Mouse (Mus musculus) kidney, embryonic 16.5 days (tissue): Measurements from ENCODE around the gene Cutal. TPM values are rescaled to one million over a fixed set of nuclear protein-coding genes. Genes with fewer than 3 reads are reported as not detected.

ENCODE experiments used
- ATAC-seq: fragments of 200-750 bp; cut with Nextera tagmentation; 2 replicates; pipeline ENCODE4 v1.8.0; 2017; ENCODE audit warnings: moderate TSS enrichment; ENCODE audit not compliant: low FRiP score, low TSS enrichment
- H3K27ac ChIP-seq: fragments of 300-500 bp; sonication (generic); 2 replicates; pipeline ENCODE4 v1.5.1; 2014; ENCODE audit warnings: low read length
- H3K27me3 ChIP-seq: fragments of 300-500 bp; sonication (generic); 2 replicates; pipeline ENCODE4 v1.6.1; 2014; ENCODE audit warnings: low read length, control low read depth, mixed read lengths; ENCODE audit not compliant: insufficient read depth
- H3K36me3 ChIP-seq: fragments of 300-500 bp; sonication (generic); 2 replicates; pipeline ENCODE4 v1.6.1; 2014; ENCODE audit warnings: low read length, control low read depth, mixed read lengths; ENCODE audit not compliant: insufficient read depth
- H3K4me1 ChIP-seq: fragments of 300-500 bp; sonication (generic); 2 replicates; pipeline ENCODE4 v1.6.1; 2014; ENCODE audit warnings: low read length, control low read depth, mixed read lengths; ENCODE audit not compliant: insufficient read depth
- H3K4me2 ChIP-seq: fragments of 300-500 bp; sonication (generic); replicated peaks from 2 replicates; pipeline ENCODE4 v1.6.1; 2014; ENCODE audit warnings: low read depth, low read length
- H3K4me3 ChIP-seq: fragments of 300-500 bp; sonication (generic); 2 replicates; pipeline ENCODE4 v1.5.1; 2014; ENCODE audit warnings: mild to moderate bottlenecking, low read length
- H3K9ac ChIP-seq: fragments of 300-500 bp; sonication (generic); replicated peaks from 2 replicates; pipeline ENCODE4 v1.6.1; 2014; ENCODE audit warnings: low read length
- H3K9me3 ChIP-seq: fragments of 300-500 bp; sonication (generic); 2 replicates; pipeline ENCODE4 v1.6.1; 2016; ENCODE audit warnings: low read length, control low read depth
- WGBS: fragments of 180-500 bp; shearing (Covaris S2); extraction: QIAGEN DNeasy Blood & Tissue Kit; methylation state at CpG from one replicate; pipeline ENCODE4 v1.1.7; 2014; 5-methylcytosine and 5-hydroxymethylcytosine counted together
- polyA plus RNA-seq: library from polyadenylated mRNA; unstranded; fragments of >200 nt; fragmentation: Nextera tagmentation; extraction: Ambion mirVana; gene quantifications from 2 replicates; pipeline ENCODE4 v1.2.1, GENCODE M21; 2015

Gene Cutal
- polyA plus RNA-seq, 1 experiment from 2014 or later, result 13.6 TPM

DNA sequence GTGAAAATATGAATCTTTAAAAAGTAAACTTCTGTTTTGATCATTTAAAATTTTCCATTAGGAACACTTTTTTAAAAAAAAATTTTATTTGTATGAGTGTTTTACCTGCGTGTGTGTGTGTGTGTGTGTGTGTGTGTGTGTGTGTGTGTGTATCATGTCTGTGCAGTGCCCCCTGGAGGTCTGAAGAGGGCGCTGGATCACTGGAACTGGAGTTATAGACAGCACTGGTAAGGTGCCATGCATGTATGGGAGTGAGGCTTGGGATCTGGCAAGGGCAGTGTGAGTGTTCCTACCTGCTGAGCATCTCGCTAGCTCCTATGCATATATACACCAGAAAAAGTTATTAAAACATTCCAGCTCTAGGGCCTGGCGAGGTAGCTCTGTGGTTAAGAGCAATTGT lies 27.5 kb downstream of the Cutal start:
- H3K27ac ChIP-seq, result no peak overlapping the region

DNA sequence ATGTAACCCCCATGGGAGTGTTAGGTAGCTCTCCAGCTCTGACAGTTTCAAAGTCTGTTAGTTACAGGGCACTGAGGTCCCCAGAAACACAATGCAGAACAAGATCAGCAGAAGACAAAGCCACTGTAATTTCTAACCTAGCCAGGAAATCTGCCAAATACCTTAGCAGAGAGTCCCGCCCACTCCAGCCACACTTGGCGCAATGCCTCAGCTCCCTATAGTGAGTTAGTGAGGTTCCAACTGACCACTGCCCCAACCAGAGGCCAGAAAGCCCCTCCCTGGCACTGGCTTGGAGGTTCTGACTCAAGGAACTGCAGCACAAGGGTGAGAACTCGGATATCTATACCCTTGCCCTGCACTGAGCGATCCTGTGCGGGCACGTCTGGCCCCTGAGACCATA lies 28.5 kb downstream of the Cutal start:
- Histone ChIP-seq H3K4me3 (no peak overlapping the region), H3K4me1 (peaks cover 3% of the 10 kb centered on the region), H3K9me3 (no peaks in the 10 kb centered on the region), H3K27ac (no peak overlapping the region), H3K4me2 (no peak overlapping the region), H3K9ac (no peak overlapping the region), H3K36me3 (peaks cover 14% of the 10 kb centered on the region; the same call in 1 of the 2 replicates), H3K27me3 (no peaks in the 10 kb centered on the region)
- no peak for ATAC-seq
- WGBS, result 86% methylated on average over 6 of the region's 6 CpGs

More for the DNA sequence above, 27.5 kb downstream of the Cutal start:
- H3K36me3 ChIP-seq, result peaks cover 15% of the 10 kb centered on the region; the same call in 1 of the 2 replicates
- H3K4me2 ChIP-seq, result no peak overlapping the region
- 80% methylated on average over 4 of the region's 4 CpGs for WGBS
- no peaks in the 10 kb centered on the region for H3K27me3 ChIP-seq
- H3K9ac ChIP-seq, result no peak overlapping the region
- H3K4me3 ChIP-seq, result no peak overlapping the region
- no peaks in the 10 kb centered on the region for H3K9me3 ChIP-seq
- no peak for ATAC-seq
- peaks cover 5% of the 10 kb centered on the region for H3K4me1 ChIP-seq

DNA sequence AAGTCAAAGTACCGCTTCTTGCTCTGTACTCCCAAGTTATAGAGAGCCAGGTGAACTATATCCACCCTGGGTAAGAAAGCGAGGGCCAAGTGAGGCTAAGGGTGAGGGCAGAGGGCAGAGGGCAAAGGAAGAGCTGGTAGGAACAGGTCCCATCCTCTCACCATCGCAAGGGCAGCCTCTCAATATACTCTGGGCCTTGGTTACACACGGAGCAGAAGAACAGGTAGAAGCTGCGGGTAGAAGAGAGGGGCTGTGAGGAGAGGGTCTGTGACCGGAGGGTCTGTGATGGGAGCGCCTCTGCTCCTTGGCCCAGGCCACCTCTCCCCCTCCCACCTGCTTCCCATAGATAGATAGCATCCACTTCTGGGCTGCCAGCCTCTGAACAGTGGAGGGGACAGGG lies 29.0 kb downstream of the Cutal start:
- Histone ChIP-seq H3K4me3 (no peak overlapping the region), H3K4me2 (no peak overlapping the region), H3K27me3 (no peaks in the 10 kb centered on the region), H3K9ac (no peak overlapping the region), H3K9me3 (no peaks in the 10 kb centered on the region), H3K27ac (no peak overlapping the region), H3K36me3 (peaks cover 14% of the 10 kb centered on the region; the same call in 1 of the 2 replicates), H3K4me1 (peaks cover 3% of the 10 kb centered on the region; the same call in 1 of the 2 replicates)
- WGBS, result 87% methylated on average over 7 of the region's 7 CpGs
- ATAC-seq, result no peak

DNA sequence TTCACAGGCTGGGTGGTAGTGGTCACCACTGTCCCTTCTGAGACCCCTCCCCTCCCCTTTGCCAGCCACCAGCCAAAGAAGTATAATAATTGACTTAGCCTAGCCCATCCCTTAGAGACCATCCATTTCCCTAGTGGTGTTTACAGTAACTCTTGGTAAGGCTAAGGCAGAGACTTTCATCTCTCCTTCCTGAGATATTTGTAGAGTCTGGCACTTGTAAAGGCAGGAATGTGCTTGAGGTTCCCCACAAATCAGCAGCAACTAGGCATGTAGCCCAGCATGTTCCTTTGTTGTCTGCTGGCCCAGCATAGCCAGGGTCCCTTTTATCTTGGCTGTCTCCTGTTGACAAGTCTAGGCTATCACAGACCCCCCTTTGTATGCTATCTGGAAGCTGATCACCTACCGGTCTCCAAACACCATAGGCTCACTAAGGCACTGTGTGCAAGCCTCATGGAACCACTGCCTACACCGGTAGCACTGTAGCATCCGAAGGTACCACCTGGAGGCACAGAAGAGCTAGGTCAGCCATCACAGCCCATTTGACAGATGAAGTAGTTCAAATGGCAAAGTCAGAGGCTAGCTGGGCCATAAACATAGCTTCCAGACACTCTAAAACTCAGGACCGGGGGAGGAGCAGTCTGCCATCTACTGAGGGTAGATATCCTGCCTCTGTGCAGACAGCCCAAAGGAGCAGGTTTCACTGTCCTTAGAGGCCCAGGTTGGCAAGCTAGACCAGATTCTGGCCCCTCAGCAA lies 29.6 kb downstream of the Cutal start:
- H3K27me3 ChIP-seq, result no peaks in the 10 kb centered on the region
- peaks cover 3% of the 10 kb centered on the region; the same call in 1 of the 2 replicates for H3K4me1 ChIP-seq
- H3K4me3 ChIP-seq, result no peak overlapping the region
- no peak overlapping the region for H3K27ac ChIP-seq
- WGBS, result 73% methylated on average over 4 of the region's 4 CpGs
- no peak for ATAC-seq
- no peak overlapping the region for H3K4me2 ChIP-seq
- peaks cover 11% of the 10 kb centered on the region; the same call in 1 of the 2 replicates for H3K36me3 ChIP-seq
- H3K9me3 ChIP-seq, result no peaks in the 10 kb centered on the region
- H3K9ac ChIP-seq, result no peak overlapping the region

DNA sequence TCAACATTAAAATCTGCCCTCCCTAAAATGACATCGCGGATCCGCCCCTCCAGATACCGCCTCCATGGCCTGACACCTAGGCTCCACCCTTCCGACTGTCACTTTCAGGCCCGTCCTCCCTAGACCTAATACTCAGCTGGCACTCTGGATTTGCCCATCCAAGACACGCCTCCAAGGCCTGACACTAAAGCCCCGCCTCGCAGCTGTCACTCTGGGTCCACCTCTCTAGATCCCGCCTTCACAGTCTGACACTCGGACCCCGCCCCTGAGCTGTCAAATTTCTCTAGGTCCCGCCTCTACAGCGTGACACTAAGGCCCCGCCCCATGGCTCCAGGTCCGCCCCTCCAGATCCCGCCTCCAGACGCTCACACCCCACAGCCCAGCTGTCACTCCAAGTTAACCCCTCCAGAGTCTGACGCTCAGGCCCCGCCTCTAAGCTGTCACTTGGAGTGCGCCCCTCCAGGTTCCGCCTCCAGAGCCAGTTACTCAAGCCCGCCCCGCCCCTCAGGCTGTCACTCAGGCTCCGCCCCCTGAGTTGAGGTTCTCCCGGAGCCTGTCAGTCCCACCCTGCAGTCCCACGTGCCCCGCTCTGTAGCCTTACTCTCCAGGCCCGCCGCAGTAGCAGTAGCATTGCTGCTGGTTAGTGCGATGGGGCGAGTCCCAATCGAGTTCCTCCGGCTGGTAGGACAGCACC lies 30.8 kb downstream of the Cutal start:
- peak; percentile 96 for ATAC-seq
- H3K4me3 ChIP-seq, result peak overlapping the region; percentile 36
- H3K4me2 ChIP-seq, result peak overlapping the region; percentile 61
- 0 out of 2 replicates have a peak overlapping the region, but pooled peaks have one; percentile 9 for H3K27ac ChIP-seq
- H3K36me3 ChIP-seq, result peaks cover 13% of the 10 kb centered on the region; the same call in 1 of the 2 replicates
- H3K4me1 ChIP-seq, result peaks cover 3% of the 10 kb centered on the region; the same call in 1 of the 2 replicates
- H3K27me3 ChIP-seq, result no peaks in the 10 kb centered on the region
- 1% methylated on average over 34 of the region's 34 CpGs for WGBS
- no peaks in the 10 kb centered on the region for H3K9me3 ChIP-seq
- peak overlapping the region; percentile 49 for H3K9ac ChIP-seq

DNA sequence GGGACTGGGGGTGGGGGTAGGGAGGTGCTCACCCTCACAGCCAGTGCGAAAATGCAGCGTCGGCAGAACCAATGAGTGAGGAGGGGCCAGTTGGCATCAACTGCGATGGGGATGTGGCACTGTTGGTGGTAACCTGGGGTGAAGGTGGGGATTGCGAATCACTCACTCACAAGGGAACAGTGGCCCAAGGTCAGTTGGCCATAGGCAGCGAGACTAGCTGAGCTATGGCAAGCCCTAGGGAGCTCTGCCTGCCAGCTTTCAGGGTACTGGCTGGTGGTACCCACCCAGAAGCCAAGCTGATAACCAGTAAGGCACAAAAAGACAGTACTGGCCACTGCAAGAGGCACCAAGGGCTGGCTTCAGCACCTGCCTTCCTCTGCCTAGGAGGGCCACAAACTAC lies 32.2 kb downstream of the Cutal start:
- Histone ChIP-seq H3K27me3 (no peaks in the 10 kb centered on the region), H3K9me3 (no peaks in the 10 kb centered on the region), H3K27ac (no peak overlapping the region), H3K4me2 (no peak overlapping the region), H3K4me1 (peaks cover 3% of the 10 kb centered on the region; the same call in 1 of the 2 replicates), H3K36me3 (peaks cover 13% of the 10 kb centered on the region; the same call in 1 of the 2 replicates), H3K9ac (no peak overlapping the region), H3K4me3 (no peak overlapping the region)
- 63% methylated on average over 6 of the region's 6 CpGs for WGBS
- no peak for ATAC-seq

DNA sequence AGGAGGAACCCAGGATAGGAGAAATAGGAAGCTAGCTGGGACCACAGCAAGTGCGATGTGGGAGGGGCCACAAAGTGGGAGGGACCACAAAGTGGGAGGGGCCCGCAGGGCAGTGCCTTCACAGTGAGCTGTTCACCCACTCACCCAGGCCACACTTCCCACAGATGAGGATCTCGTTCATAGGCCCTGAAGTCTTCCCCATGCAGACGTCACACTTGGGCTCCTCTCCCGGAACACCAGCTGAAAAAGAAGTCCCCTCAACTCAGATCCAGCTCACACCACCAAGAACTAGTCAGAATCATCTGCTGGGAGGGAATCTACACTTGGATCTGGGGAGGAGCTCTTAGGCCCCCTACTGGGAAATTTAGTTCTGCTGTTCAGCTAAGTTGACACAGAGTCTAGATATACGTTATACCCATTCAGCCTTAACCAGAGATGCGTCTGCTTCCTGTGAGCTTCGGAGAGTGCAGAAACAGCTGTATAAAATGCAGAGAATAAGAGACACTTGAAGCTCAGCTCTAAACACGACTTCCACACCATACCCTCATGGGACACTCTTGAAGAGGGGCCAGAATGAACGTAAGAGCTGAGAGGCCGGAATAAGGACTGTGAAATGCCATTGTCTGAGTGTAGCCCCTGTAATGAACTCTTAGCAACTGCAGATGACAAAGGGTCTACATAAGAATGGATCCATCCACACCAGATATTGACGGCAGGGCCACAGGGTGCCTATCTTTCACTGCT lies 32.8 kb downstream of the Cutal start:
- H3K27me3 ChIP-seq, result no peaks in the 10 kb centered on the region; the same call in 1 of the 2 replicates
- WGBS, result 44% methylated on average over 12 of the region's 12 CpGs
- no peak for ATAC-seq
- peaks cover 3% of the 10 kb centered on the region; the same call in 1 of the 2 replicates for H3K4me1 ChIP-seq
- no peak overlapping the region for H3K27ac ChIP-seq
- peaks cover 10% of the 10 kb centered on the region; the same call in 1 of the 2 replicates for H3K36me3 ChIP-seq
- H3K4me2 ChIP-seq, result no peak overlapping the region
- H3K9me3 ChIP-seq, result no peaks in the 10 kb centered on the region
- H3K9ac ChIP-seq, result no peak overlapping the region
- H3K4me3 ChIP-seq, result no peak overlapping the region

DNA sequence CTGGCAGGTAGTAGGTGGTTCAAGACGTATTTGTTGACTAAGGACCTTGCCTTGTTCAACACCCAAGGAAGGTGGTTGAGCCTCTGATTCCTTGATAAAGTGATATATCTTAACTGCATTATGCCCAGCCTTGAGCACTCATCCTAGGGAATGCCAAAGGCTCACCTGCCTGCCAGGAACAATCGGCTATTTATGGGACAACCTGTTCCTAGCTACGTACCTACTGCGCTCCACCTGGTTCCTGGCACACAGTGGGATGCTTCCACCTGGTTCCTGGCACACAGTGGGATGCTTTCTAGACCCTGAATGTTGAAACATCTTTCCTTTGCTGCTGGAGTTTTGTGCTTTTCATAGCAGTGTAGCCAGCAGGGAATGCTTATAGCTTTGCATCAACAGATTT lies 35.5 kb downstream of the Cutal start:
- Histone ChIP-seq H3K36me3 (0 out of 2 replicates have a peak, but pooled peaks cover 4% of the 10 kb centered on the region), H3K9me3 (no peaks in the 10 kb centered on the region), H3K4me1 (peaks cover 15% of the 10 kb centered on the region), H3K4me2 (no peak overlapping the region), H3K4me3 (no peak overlapping the region), H3K27me3 (no peaks in the 10 kb centered on the region; the same call in 1 of the 2 replicates), H3K9ac (no peak overlapping the region), H3K27ac (no peak overlapping the region)
- 91% methylated on average over 4 of the region's 4 CpGs for WGBS
- ATAC-seq, result no peak

DNA sequence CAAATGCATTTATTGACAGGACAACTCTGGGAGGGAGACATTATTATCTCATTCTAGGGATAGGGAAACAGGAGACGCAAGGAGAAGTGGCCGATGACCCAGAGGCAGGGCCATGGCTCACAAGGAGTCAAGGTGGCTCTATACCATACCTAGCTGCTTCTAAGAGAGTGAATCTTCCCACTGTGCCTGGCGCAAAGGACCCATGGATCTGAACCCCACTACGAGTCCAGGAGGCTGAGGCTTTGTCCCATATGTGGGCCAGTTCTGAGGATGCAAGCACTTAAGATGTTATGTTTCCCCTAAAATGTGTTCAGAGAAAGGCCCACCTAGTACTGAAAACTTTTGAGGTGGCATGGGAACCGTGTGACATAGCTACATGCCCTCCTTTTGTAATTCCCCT lies 37.7 kb downstream of the Cutal start:
- 62% methylated on average over 5 of the region's 5 CpGs for WGBS
- Histone ChIP-seq H3K4me3 (peak overlapping the region; percentile 76), H3K36me3 (0 out of 2 replicates have a peak, but pooled peaks cover 4% of the 10 kb centered on the region), H3K9ac (no peak overlapping the region), H3K4me1 (peaks cover 20% of the 10 kb centered on the region), H3K9me3 (no peaks in the 10 kb centered on the region), H3K27ac (no peak overlapping the region), H3K27me3 (no peaks in the 10 kb centered on the region; the same call in 1 of the 2 replicates), H3K4me2 (peak overlapping the region; percentile 99)
- no peak for ATAC-seq
